Mouse (Mus musculus): ENCODE measurements around the gene Myo16. TPM values are rescaled to one million over a fixed set of nuclear protein-coding genes. Genes with fewer than 3 reads are reported as not detected.

The Myo16 gene
- polyA plus RNA-seq, 1 experiment from 2014 or later: 0.25 TPM

GRCm38 (mm10) chr8:10363654-10364406 lies 210.1 kb downstream of the Myo16 start:
- Histone ChIP-seq H3K36me3 (ENCODE audit: control insufficient read depth, insufficient read depth, low read length) (no peaks in the 10 kb centered on the region), H3K9me3 (ENCODE audit: control insufficient read depth, low read length) (no peaks in the 10 kb centered on the region; the same call in 1 of the 2 replicates), H3K4me2 (ENCODE audit: low read depth, low read length) (no peak overlapping the region), H3K27ac (ENCODE audit: low read length) (no peak overlapping the region), H3K27me3 (ENCODE audit: control insufficient read depth, insufficient read depth, low read depth, low read length) (no peaks in the 10 kb centered on the region), H3K4me1 (replicated peaks; ENCODE audit: control insufficient read depth, insufficient read depth, low read length) (no peaks in the 10 kb centered on the region), H3K4me3 (ENCODE audit: low read length) (no peak overlapping the region), H3K9ac (ENCODE audit: low read length) (no peak overlapping the region)
- 30% methylated on average over 13 of the region's 13 CpGs for WGBS
- no peak for ATAC-seq (ENCODE audit: low read depth)

GRCm38 (mm10) chr8:10366141-10366540 lies 212.4 kb downstream of the Myo16 start:
- 87% methylated on average over 9 of the region's 9 CpGs for WGBS
- no peak overlapping the region for H3K4me2 ChIP-seq (ENCODE audit: low read depth, low read length)
- no peak overlapping the region for H3K9ac ChIP-seq (ENCODE audit: low read length)
- H3K27ac ChIP-seq (ENCODE audit: low read length): no peak overlapping the region
- H3K4me1 ChIP-seq (replicated peaks; ENCODE audit: control insufficient read depth, insufficient read depth, low read length): no peaks in the 10 kb centered on the region
- H3K4me3 ChIP-seq (ENCODE audit: low read length): no peak overlapping the region
- no peak for ATAC-seq (ENCODE audit: low read depth)
- H3K9me3 ChIP-seq (ENCODE audit: control insufficient read depth, low read length): no peaks in the 10 kb centered on the region
- no peaks in the 10 kb centered on the region for H3K36me3 ChIP-seq (ENCODE audit: control insufficient read depth, insufficient read depth, low read length)
- H3K27me3 ChIP-seq (ENCODE audit: control insufficient read depth, insufficient read depth, low read depth, low read length): no peaks in the 10 kb centered on the region

- 75% methylated on average over 2 of the region's 2 CpGs for WGBS
- Histone ChIP-seq H3K4me3 (ENCODE audit: low read length) (no peak overlapping the region), H3K4me1 (replicated peaks; ENCODE audit: control insufficient read depth, insufficient read depth, low read length) (no peaks in the 10 kb centered on the region), H3K27ac (ENCODE audit: low read length) (no peak overlapping the region), H3K4me2 (ENCODE audit: low read depth, low read length) (no peak overlapping the region), H3K9me3 (ENCODE audit: control insufficient read depth, low read length) (no peaks in the 10 kb centered on the region), H3K36me3 (ENCODE audit: control insufficient read depth, insufficient read depth, low read length) (no peaks in the 10 kb centered on the region), H3K9ac (ENCODE audit: low read length) (no peak overlapping the region), H3K27me3 (ENCODE audit: control insufficient read depth, insufficient read depth, low read depth, low read length) (no peaks in the 10 kb centered on the region)
- ATAC-seq (ENCODE audit: low read depth): no peak
These were observed 218.9 kb downstream of the Myo16 start for GRCm38 (mm10) chr8:10372571-10372970.

GRCm38 (mm10) chr8:10387143-10387542 lies 233.4 kb downstream of the Myo16 start:
- H3K4me2 ChIP-seq (ENCODE audit: low read depth, low read length): no peak overlapping the region
- no peak overlapping the region for H3K4me3 ChIP-seq (ENCODE audit: low read length)
- H3K27me3 ChIP-seq (ENCODE audit: control insufficient read depth, insufficient read depth, low read depth, low read length): no peaks in the 10 kb centered on the region
- no peak for ATAC-seq (ENCODE audit: low read depth)
- WGBS: 52% methylated on average over 1 of the region's 1 CpGs
- H3K36me3 ChIP-seq (ENCODE audit: control insufficient read depth, insufficient read depth, low read length): no peaks in the 10 kb centered on the region
- H3K27ac ChIP-seq (ENCODE audit: low read length): no peak overlapping the region
- no peaks in the 10 kb centered on the region for H3K9me3 ChIP-seq (ENCODE audit: control insufficient read depth, low read length)
- H3K9ac ChIP-seq (ENCODE audit: low read length): no peak overlapping the region
- no peaks in the 10 kb centered on the region for H3K4me1 ChIP-seq (replicated peaks; ENCODE audit: control insufficient read depth, insufficient read depth, low read length)

- H3K9ac ChIP-seq (ENCODE audit: low read length): no peak overlapping the region
- H3K4me3 ChIP-seq (ENCODE audit: low read length): no peak overlapping the region
- H3K4me1 ChIP-seq (replicated peaks; ENCODE audit: control insufficient read depth, insufficient read depth, low read length): no peaks in the 10 kb centered on the region
- H3K4me2 ChIP-seq (ENCODE audit: low read depth, low read length): no peak overlapping the region
- H3K27me3 ChIP-seq (ENCODE audit: control insufficient read depth, insufficient read depth, low read depth, low read length): no peaks in the 10 kb centered on the region
- 74% methylated on average over 7 of the region's 7 CpGs for WGBS
- no peaks in the 10 kb centered on the region for H3K36me3 ChIP-seq (ENCODE audit: control insufficient read depth, insufficient read depth, low read length)
- ATAC-seq (ENCODE audit: low read depth): no peak
- no peak overlapping the region for H3K27ac ChIP-seq (ENCODE audit: low read length)
- no peaks in the 10 kb centered on the region for H3K9me3 ChIP-seq (ENCODE audit: control insufficient read depth, low read length)
These were observed 237.5 kb downstream of the Myo16 start for GRCm38 (mm10) chr8:10391096-10391683.

GRCm38 (mm10) chr8:10391913-10392312 lies 238.2 kb downstream of the Myo16 start:
- H3K9me3 ChIP-seq (ENCODE audit: control insufficient read depth, low read length): no peaks in the 10 kb centered on the region
- no peak overlapping the region for H3K27ac ChIP-seq (ENCODE audit: low read length)
- no peak overlapping the region for H3K4me2 ChIP-seq (ENCODE audit: low read depth, low read length)
- H3K9ac ChIP-seq (ENCODE audit: low read length): no peak overlapping the region
- H3K4me3 ChIP-seq (ENCODE audit: low read length): no peak overlapping the region
- 53% methylated on average over 6 of the region's 6 CpGs for WGBS
- no peaks in the 10 kb centered on the region for H3K4me1 ChIP-seq (replicated peaks; ENCODE audit: control insufficient read depth, insufficient read depth, low read length)
- no peak for ATAC-seq (ENCODE audit: low read depth)
- H3K27me3 ChIP-seq (ENCODE audit: control insufficient read depth, insufficient read depth, low read depth, low read length): no peaks in the 10 kb centered on the region
- no peaks in the 10 kb centered on the region for H3K36me3 ChIP-seq (ENCODE audit: control insufficient read depth, insufficient read depth, low read length)

GRCm38 (mm10) chr8:10394506-10394905 lies 240.8 kb downstream of the Myo16 start:
- Histone ChIP-seq H3K27ac (ENCODE audit: low read length) (no peak overlapping the region), H3K27me3 (ENCODE audit: control insufficient read depth, insufficient read depth, low read depth, low read length) (no peaks in the 10 kb centered on the region), H3K4me2 (ENCODE audit: low read depth, low read length) (no peak overlapping the region), H3K4me1 (replicated peaks; ENCODE audit: control insufficient read depth, insufficient read depth, low read length) (no peaks in the 10 kb centered on the region), H3K36me3 (ENCODE audit: control insufficient read depth, insufficient read depth, low read length) (no peaks in the 10 kb centered on the region), H3K9ac (ENCODE audit: low read length) (no peak overlapping the region), H3K9me3 (ENCODE audit: control insufficient read depth, low read length) (no peaks in the 10 kb centered on the region), H3K4me3 (ENCODE audit: low read length) (no peak overlapping the region)
- WGBS: 74% methylated on average over 2 of the region's 2 CpGs
- no peak for ATAC-seq (ENCODE audit: low read depth)

GRCm38 (mm10) chr8:10395146-10395545 lies 241.4 kb downstream of the Myo16 start:
- ATAC-seq (ENCODE audit: low read depth): no peak
- no peaks in the 10 kb centered on the region for H3K9me3 ChIP-seq (ENCODE audit: control insufficient read depth, low read length)
- no peak overlapping the region for H3K9ac ChIP-seq (ENCODE audit: low read length)
- H3K27ac ChIP-seq (ENCODE audit: low read length): no peak overlapping the region
- H3K27me3 ChIP-seq (ENCODE audit: control insufficient read depth, insufficient read depth, low read depth, low read length): no peaks in the 10 kb centered on the region
- H3K4me3 ChIP-seq (ENCODE audit: low read length): no peak overlapping the region
- H3K4me1 ChIP-seq (replicated peaks; ENCODE audit: control insufficient read depth, insufficient read depth, low read length): no peaks in the 10 kb centered on the region
- no peaks in the 10 kb centered on the region for H3K36me3 ChIP-seq (ENCODE audit: control insufficient read depth, insufficient read depth, low read length)
- H3K4me2 ChIP-seq (ENCODE audit: low read depth, low read length): no peak overlapping the region
- WGBS: 48% methylated on average over 7 of the region's 7 CpGs

GRCm38 (mm10) chr8:10402606-10403005 lies 248.9 kb downstream of the Myo16 start:
- Histone ChIP-seq H3K36me3 (ENCODE audit: control insufficient read depth, insufficient read depth, low read length) (no peaks in the 10 kb centered on the region), H3K4me3 (ENCODE audit: low read length) (no peak overlapping the region), H3K27ac (ENCODE audit: low read length) (no peak overlapping the region), H3K27me3 (ENCODE audit: control insufficient read depth, insufficient read depth, low read depth, low read length) (no peaks in the 10 kb centered on the region), H3K9me3 (ENCODE audit: control insufficient read depth, low read length) (no peaks in the 10 kb centered on the region), H3K9ac (ENCODE audit: low read length) (no peak overlapping the region), H3K4me2 (ENCODE audit: low read depth, low read length) (no peak overlapping the region), H3K4me1 (replicated peaks; ENCODE audit: control insufficient read depth, insufficient read depth, low read length) (no peaks in the 10 kb centered on the region)
- WGBS: 12% methylated on average over 4 of the region's 4 CpGs
- no peak for ATAC-seq (ENCODE audit: low read depth)

Measured in lung, embryonic 16.5 days (tissue).